In the genomic region with DNA sequence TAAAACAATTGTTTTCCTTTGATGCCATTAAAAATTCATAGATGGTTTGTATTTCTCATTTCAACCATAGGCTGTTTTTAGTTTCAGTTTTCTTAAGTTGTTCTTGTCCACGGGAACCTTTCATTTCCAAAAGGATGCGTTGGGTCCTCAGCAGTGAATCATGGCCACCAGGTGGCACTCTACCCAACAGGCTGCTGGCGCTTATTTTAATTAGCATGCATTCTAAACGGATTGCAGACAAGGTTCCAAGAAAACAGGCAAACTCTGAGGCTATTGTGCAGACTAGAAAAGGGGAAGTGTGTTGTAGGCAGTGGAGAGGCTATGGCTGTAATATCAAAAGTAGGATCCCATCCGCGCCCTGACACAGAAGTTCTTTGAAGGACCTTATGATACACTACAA, we compare ENCODE assay signal across 8 mouse cellular contexts.
DNase-seq lines count a peak whose midpoint lies in the region; ATAC-seq lines count a peak whose summit lies in the region.

No protein-coding gene starts in this region.

- DNase-seq in ovary, postnatal 10 days (ENCODE audit: low spot score) = peak; percentile 11
- no peak for DNase-seq in ovary, adult 18-20 months (ENCODE audit: low spot score)
- DNase-seq in adrenal gland, postnatal 25 days = peak; percentile 54
- peak; percentile 44 for DNase-seq in embryo, embryonic 9.5 days (ENCODE audit: extremely low spot score)
- peak; percentile 80 to 83 for DNase-seq in left cerebral cortex, postnatal 14 days (ENCODE audit: low spot score in 2 of 2)
- peak; percentile 26 for DNase-seq in ovary, postnatal 14 days (ENCODE audit: low spot score)
- DNase-seq in urinary bladder, postnatal 36 days (ENCODE audit: low spot score in 2 of 2) = peak; percentile 3 to 31

- ATAC-seq in hematopoietic stem cell, adult 5-6 weeks (replicated peaks in 1 of 2; ENCODE audit: insufficient read depth in 1 of 2, low FRiP score in 2 of 2, low TSS enrichment in 1 of 2, low read depth in 1 of 2, poor library complexity in 2 of 2, severe bottlenecking in 2 of 2) = peak; percentile 95 to 97

- intact Hi-C loops in left cerebral cortex, postnatal 14 days (cut with DNase I) = loop anchor here (5.0 kb wide), 2 partner anchors 82 to 107 kb away; partner anchors contain the start of genes Cyct and Pde11a
